Mouse (Mus musculus): ENCODE measurements around the gene Xrcc5.
A peak's percentile ranks its signal among the peaks of the same experiment; 100 is the strongest.

The Xrcc5 gene

GRCm38 (mm10) chr1:72400616-72401015 lies 93.4 kb downstream of the Xrcc5 start:
- no peak for DNase-seq

- DNase-seq: no peak
These were observed 94.3 kb downstream of the Xrcc5 start for GRCm38 (mm10) chr1:72401331-72402069.

- DNase-seq: no peak
These were observed 99.4 kb downstream of the Xrcc5 start for GRCm38 (mm10) chr1:72406505-72407079.

- no peak for DNase-seq
These were observed 102.7 kb downstream of the Xrcc5 start for GRCm38 (mm10) chr1:72409936-72410335.

GRCm38 (mm10) chr1:72411108-72411507 lies 103.9 kb downstream of the Xrcc5 start:
- DNase-seq: no peak

- no peak for DNase-seq
These were observed 106.0 kb downstream of the Xrcc5 start for GRCm38 (mm10) chr1:72413205-72413604.

- no peak for DNase-seq
These were observed 106.9 kb downstream of the Xrcc5 start for GRCm38 (mm10) chr1:72414133-72414532.

GRCm38 (mm10) chr1:72414561-72415253 lies 107.5 kb downstream of the Xrcc5 start:
- no peak for DNase-seq

GRCm38 (mm10) chr1:72418744-72419655 lies 111.8 kb downstream of the Xrcc5 start:
- no peak for DNase-seq

GRCm38 (mm10) chr1:72420220-72420619 lies 113.0 kb downstream of the Xrcc5 start:
- no peak for DNase-seq

- DNase-seq: no peak
These were observed 114.9 kb downstream of the Xrcc5 start for GRCm38 (mm10) chr1:72422121-72422520.

GRCm38 (mm10) chr1:72426456-72426855 lies 119.2 kb downstream of the Xrcc5 start:
- DNase-seq: no peak

- peak; percentile 60 to 74 for DNase-seq
These were observed 121.3 kb downstream of the Xrcc5 start for GRCm38 (mm10) chr1:72428526-72428925.

GRCm38 (mm10) chr1:72429107-72429807 lies 122.0 kb downstream of the Xrcc5 start:
- peak in 1 of 2 experiments; percentile 30 for DNase-seq

GRCm38 (mm10) chr1:72432579-72432978 lies 125.4 kb downstream of the Xrcc5 start:
- no peak for DNase-seq

GRCm38 (mm10) chr1:72434510-72434909 lies 127.3 kb downstream of the Xrcc5 start:
- no peak for DNase-seq

GRCm38 (mm10) chr1:72436967-72437366 lies 129.7 kb downstream of the Xrcc5 start:
- DNase-seq: no peak

- DNase-seq: no peak
These were observed 131.9 kb downstream of the Xrcc5 start for GRCm38 (mm10) chr1:72439146-72439545.

GRCm38 (mm10) chr1:72442747-72443146 lies 135.5 kb downstream of the Xrcc5 start:
- DNase-seq: no peak

All from lung, postnatal 4 days (tissue).